Mouse (Mus musculus): ENCODE measurements around the gene Nek10. TPM values are rescaled to one million over a fixed set of nuclear protein-coding genes. Genes with fewer than 3 reads are reported as not detected.

Gene Nek10
- total and polyA plus RNA-seq, 3 experiments: 0.01 to 0.04 TPM; not detected in 1

DNA sequence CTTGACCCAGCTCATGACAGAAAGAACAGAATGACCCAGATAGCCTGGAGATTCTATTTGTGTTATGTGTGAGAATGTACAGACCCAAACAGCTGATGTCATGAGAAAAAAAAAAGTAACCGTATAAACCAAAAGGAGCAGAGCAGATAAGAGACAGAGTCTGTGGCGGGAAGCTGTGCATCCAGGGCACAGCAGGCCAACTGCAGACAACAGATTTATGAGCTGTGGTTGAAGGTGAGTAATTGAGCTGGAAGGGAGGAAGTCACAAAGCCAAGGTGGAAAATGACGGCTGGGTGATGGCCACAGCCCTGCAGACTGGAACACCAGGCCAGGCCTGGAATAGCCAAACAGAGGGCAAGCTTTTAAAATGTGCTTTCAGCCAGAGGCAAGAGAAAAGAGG lies 49.6 kb downstream of the Nek10 start:
- Histone ChIP-seq H3K4me3 (replicated peaks in 1 of 3; ENCODE audit: low read depth in 2 of 3, low read length in 2 of 3, poor library complexity in 1 of 3) (no peak overlapping the region), H3K4me1 (ENCODE audit: control insufficient read depth in 1 of 2, insufficient read depth in 2 of 2) (no peaks in the 10 kb centered on the region), H3K4me2 (ENCODE audit: insufficient read depth, low read depth, poor library complexity, severe bottlenecking) (no peak overlapping the region), H3K9ac (ENCODE audit: insufficient read depth, low read depth) (no peak overlapping the region), H3K36me3 (replicated peaks in 1 of 2; ENCODE audit: control insufficient read depth in 1 of 2, insufficient read depth in 1 of 2, low read length in 1 of 2) (no peaks in the 10 kb centered on the region), H3K27ac (ENCODE audit: insufficient read depth, low read depth) (no peak overlapping the region), H3K27me3 (replicated peaks) (no peaks in the 10 kb centered on the region), H3K79me2 (replicated peaks; ENCODE audit: control insufficient read depth, extremely low read depth, insufficient read depth, poor library complexity, severe bottlenecking) (no peaks in the 10 kb centered on the region), H3K9me3 (replicated peaks; ENCODE audit: low read length) (no peaks in the 10 kb centered on the region)
- no peak for DNase-seq (ENCODE audit: extremely low read depth)
- no peak for TF ChIP-seq PAX5 (IDR thresholded peaks at IDR 0.05; ENCODE audit: low read length)
- no peak for TF ChIP-seq KAT2A (IDR thresholded peaks at IDR 0.05; ENCODE audit: insufficient replicate concordance, low read length)
- TF ChIP-seq HCFC1 (IDR thresholded peaks at IDR 0.05; ENCODE audit: low read depth, low read length): no peak
- no peak for TF ChIP-seq EP300 (IDR thresholded peaks at IDR 0.05; ENCODE audit: low read length)
- no peak for TF ChIP-seq NELFE (IDR thresholded peaks at IDR 0.05; ENCODE audit: low read depth, low read length)
- no peak for TF ChIP-seq JUND (conservative IDR thresholded peaks at IDR 0.05; ENCODE audit: low read depth, low read length)
- TF ChIP-seq UBTF (IDR thresholded peaks at IDR 0.05; ENCODE audit: low read depth, low read length): no peak
- TF ChIP-seq CTCF (conservative IDR thresholded peaks at IDR 0.05 in 1 of 2, IDR thresholded peaks at IDR 0.05 in 1 of 2; ENCODE audit: low read depth in 2 of 2, low read length in 2 of 2): no peak
- no peak for TF ChIP-seq ZKSCAN1 (IDR thresholded peaks at IDR 0.05; ENCODE audit: borderline replicate concordance, low read depth, low read length)
- TF ChIP-seq ETS1 (conservative IDR thresholded peaks at IDR 0.05; ENCODE audit: low read depth, low read length): no peak
- TF ChIP-seq JUN (IDR thresholded peaks at IDR 0.05; ENCODE audit: insufficient read depth, low read depth, low read length): no peak
- TF ChIP-seq POLR2A (IDR thresholded peaks at IDR 0.05; ENCODE audit: low read depth, low read length): no peak
- TF ChIP-seq SIN3A (IDR thresholded peaks at IDR 0.05; ENCODE audit: low read length): no peak
- dilution Hi-C loops (cut with MboI; ENCODE audit: extremely low pct_ligation_motif_present, extremely low pct_unique_long_range_greater_than_20kb, low sequenced_read_pairs): no loop called here
- in situ Hi-C loops (cut with MboI; ENCODE audit: low pct_ligation_motif_present, low pct_unique_long_range_greater_than_20kb, low sequenced_read_pairs): no loop called here

DNA sequence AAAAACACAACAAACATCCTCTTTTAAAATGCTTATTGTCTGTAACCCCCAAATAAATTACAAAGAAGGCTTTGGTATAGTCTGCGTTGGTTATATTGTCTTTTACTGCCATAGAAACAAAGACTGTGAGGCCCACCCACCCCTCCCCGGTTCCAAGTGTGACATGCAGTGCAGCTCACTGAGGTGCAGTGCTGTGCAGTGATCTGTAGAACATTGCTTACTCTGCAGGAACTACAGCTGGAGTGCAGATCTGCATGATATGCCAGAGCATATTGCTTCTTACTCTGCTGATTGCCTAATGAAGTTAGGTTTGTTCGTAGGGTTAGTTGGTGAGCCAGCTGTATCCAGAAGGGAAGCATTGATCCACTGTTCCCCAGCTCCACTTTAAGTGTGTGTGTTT lies 57.1 kb downstream of the Nek10 start:
- Histone ChIP-seq H3K9ac (ENCODE audit: insufficient read depth, low read depth) (no peak overlapping the region), H3K27me3 (replicated peaks) (no peaks in the 10 kb centered on the region), H3K36me3 (replicated peaks in 1 of 2; ENCODE audit: control insufficient read depth in 1 of 2, insufficient read depth in 1 of 2, low read length in 1 of 2) (no peaks in the 10 kb centered on the region), H3K27ac (ENCODE audit: insufficient read depth, low read depth) (no peak overlapping the region), H3K79me2 (replicated peaks; ENCODE audit: control insufficient read depth, extremely low read depth, insufficient read depth, poor library complexity, severe bottlenecking) (no peaks in the 10 kb centered on the region), H3K4me1 (ENCODE audit: control insufficient read depth in 1 of 2, insufficient read depth in 2 of 2) (peaks cover 2 to 4% of the 10 kb centered on the region in 2 experiments; a peak in 2 of 4 replicates), H3K4me2 (ENCODE audit: insufficient read depth, low read depth, poor library complexity, severe bottlenecking) (no peak overlapping the region), H3K4me3 (replicated peaks in 1 of 3; ENCODE audit: low read depth in 2 of 3, low read length in 2 of 3, poor library complexity in 1 of 3) (no peak overlapping the region), H3K9me3 (replicated peaks; ENCODE audit: low read length) (no peaks in the 10 kb centered on the region)
- DNase-seq (ENCODE audit: extremely low read depth): no peak
- in situ Hi-C loops (cut with MboI; ENCODE audit: low pct_ligation_motif_present, low pct_unique_long_range_greater_than_20kb, low sequenced_read_pairs): no loop called here
- no peak for TF ChIP-seq MEF2A (IDR thresholded peaks at IDR 0.05; ENCODE audit: borderline replicate concordance, low read depth, low read length)
- TF ChIP-seq MAX (IDR thresholded peaks at IDR 0.05; ENCODE audit: low read length): no peak
- no peak for TF ChIP-seq CHD1 (IDR thresholded peaks at IDR 0.05; ENCODE audit: low read depth, low read length)
- no peak for TF ChIP-seq USF1 (IDR thresholded peaks at IDR 0.05; ENCODE audit: low read depth, low read length)
- TF ChIP-seq TCF12 (IDR thresholded peaks at IDR 0.05; ENCODE audit: low read depth, low read length): no peak
- TF ChIP-seq ZNF384 (IDR thresholded peaks at IDR 0.05; ENCODE audit: low read depth, low read length): no peak
- no peak for TF ChIP-seq MAZ (IDR thresholded peaks at IDR 0.05; ENCODE audit: low read depth, low read length)
- TF ChIP-seq IRF4 (IDR thresholded peaks at IDR 0.05; ENCODE audit: low read depth, low read length): no peak
- TF ChIP-seq NRF1 (IDR thresholded peaks at IDR 0.05; ENCODE audit: low read depth, low read length): no peak
- TF ChIP-seq NELFE (IDR thresholded peaks at IDR 0.05; ENCODE audit: low read depth, low read length): no peak
- no peak for TF ChIP-seq E2F4 (IDR thresholded peaks at IDR 0.05; ENCODE audit: insufficient replicate concordance, low read depth, low read length)
- TF ChIP-seq MYC (IDR thresholded peaks at IDR 0.05; ENCODE audit: low read depth, low read length): no peak
- no peak for TF ChIP-seq KAT2A (IDR thresholded peaks at IDR 0.05; ENCODE audit: insufficient replicate concordance, low read length)
- no peak for TF ChIP-seq SIN3A (IDR thresholded peaks at IDR 0.05; ENCODE audit: low read length)
- TF ChIP-seq ZKSCAN1 (IDR thresholded peaks at IDR 0.05; ENCODE audit: borderline replicate concordance, low read depth, low read length): no peak
- TF ChIP-seq ELF1 (IDR thresholded peaks at IDR 0.05; ENCODE audit: low read depth, low read length): no peak
- dilution Hi-C loops (cut with MboI; ENCODE audit: extremely low pct_ligation_motif_present, extremely low pct_unique_long_range_greater_than_20kb, low sequenced_read_pairs): no loop called here
